Comparison of ENCODE assay signal across 8 mouse cellular contexts in genomic region chr3:130690834-130691595, GRCm38 (mm10). TPM values are rescaled to one million over a fixed set of nuclear protein-coding genes. Genes with fewer than 3 reads are reported as not detected.
DNase-seq lines count a peak whose midpoint lies in the region; ATAC-seq and TF ChIP-seq lines count a peak whose summit lies in the region.

No protein-coding gene starts in this region.

- no peaks in the 10 kb centered on the region for H3K27me3 ChIP-seq in intestine, postnatal 0 days (replicated peaks; ENCODE audit: control insufficient read depth, insufficient read depth, low read length)
- H3K27me3 ChIP-seq in lung, embryonic 14.5 days (ENCODE audit: insufficient read depth, low read length): no peaks in the 10 kb centered on the region
- H3K27me3 ChIP-seq in neural tube, embryonic 15.5 days (replicated peaks): no peaks in the 10 kb centered on the region

- H3K9me3 ChIP-seq in intestine, postnatal 0 days (ENCODE audit: control insufficient read depth): no peaks in the 10 kb centered on the region
- H3K9me3 ChIP-seq in lung, embryonic 14.5 days (ENCODE audit: low read depth, low read length): no peaks in the 10 kb centered on the region
- no peaks in the 10 kb centered on the region for H3K9me3 ChIP-seq in neural tube, embryonic 15.5 days (replicated peaks)

- peak overlapping the region; percentile 29 for H3K4me3 ChIP-seq in intestine, postnatal 0 days (ENCODE audit: low read depth, low read length)
- H3K4me3 ChIP-seq in lung, embryonic 14.5 days (ENCODE audit: low read depth, low read length): peak overlapping the region; percentile 35
- peak overlapping the region; percentile 27 for H3K4me3 ChIP-seq in neural tube, embryonic 15.5 days (replicated peaks)

- peak overlapping the region; percentile 60 for H3K27ac ChIP-seq in intestine, postnatal 0 days (ENCODE audit: low read depth, low read length)
- peak overlapping the region; percentile 77 for H3K27ac ChIP-seq in lung, embryonic 14.5 days (ENCODE audit: low read depth)
- no peak overlapping the region for H3K27ac ChIP-seq in neural tube, embryonic 15.5 days (replicated peaks)

- peak; percentile 66 for TF ChIP-seq CTCF in intestine, postnatal 0 days (IDR thresholded peaks at IDR 0.05; ENCODE audit: low read depth)
- peak; percentile 68 for TF ChIP-seq CTCF in lung, embryonic 14.5 days (IDR thresholded peaks at IDR 0.05; ENCODE audit: low read depth)

- ATAC-seq in common myeloid progenitor, adult 5-6 weeks (replicated peaks; ENCODE audit: low read depth, poor library complexity, severe bottlenecking): peak; percentile 80
- ATAC-seq in intestine, postnatal 0 days: peak; percentile 90
- ATAC-seq in lung, embryonic 14.5 days (ENCODE audit: insufficient read depth): peak; percentile 75
- ATAC-seq in neural tube, embryonic 15.5 days (ENCODE audit: low FRiP score): no peak

- H3K9ac ChIP-seq in intestine, postnatal 0 days (ENCODE audit: low read depth, low read length): peak overlapping the region; percentile 5
- H3K9ac ChIP-seq in lung, embryonic 14.5 days: peak overlapping the region; percentile 42
- no peak overlapping the region for H3K9ac ChIP-seq in neural tube, embryonic 15.5 days (replicated peaks)

- H3K4me2 ChIP-seq in intestine, postnatal 0 days (replicated peaks; ENCODE audit: low read depth): peak overlapping the region; percentile 58
- H3K4me2 ChIP-seq in lung, embryonic 14.5 days: peak overlapping the region; percentile 69
- peak overlapping the region; percentile 55 for H3K4me2 ChIP-seq in neural tube, embryonic 15.5 days

- peaks cover 7% of the 10 kb centered on the region for H3K36me3 ChIP-seq in intestine, postnatal 0 days (ENCODE audit: control insufficient read depth, insufficient read depth)
- H3K36me3 ChIP-seq in lung, embryonic 14.5 days (ENCODE audit: insufficient read depth): peaks cover 16% of the 10 kb centered on the region
- H3K36me3 ChIP-seq in neural tube, embryonic 15.5 days: peaks cover 11% of the 10 kb centered on the region

- WGBS in intestine, postnatal 0 days: 4% methylated on average over 20 of the region's 20 CpGs
- 4% methylated on average over 20 of the region's 20 CpGs for WGBS in lung, embryonic 14.5 days
- WGBS in neural tube, embryonic 15.5 days: 13% methylated on average over 20 of the region's 20 CpGs

- no peaks in the 10 kb centered on the region for H3K4me1 ChIP-seq in intestine, postnatal 0 days (replicated peaks; ENCODE audit: control insufficient read depth, insufficient read depth, low read length)
- peaks cover 2% of the 10 kb centered on the region; the same call in 1 of the 2 replicates for H3K4me1 ChIP-seq in lung, embryonic 14.5 days (ENCODE audit: insufficient read depth)
- peaks cover 10% of the 10 kb centered on the region for H3K4me1 ChIP-seq in neural tube, embryonic 15.5 days

- peak; percentile 43 to 77 for DNase-seq in adrenal gland, adult (ENCODE audit: inconsistent age in 2 of 2, low spot score in 1 of 2)
- DNase-seq in adrenal gland, postnatal 4 days (ENCODE audit: low spot score in 2 of 2): no peak
- DNase-seq in heart, adult 11 months: peak; percentile 99
- peak; percentile 75 for DNase-seq in lung, embryonic 14.5 days
- no peak for DNase-seq in layer of hippocampus, adult 11-12 months (ENCODE audit: low spot score)

RNA-seq across cellular contexts. Expression of gene Ostc, which starts 18.2 kb away (rescaled TPM):
- total RNA-seq in adrenal gland, postnatal 4 days (2021): 100 to 1,000 TPM; 122 to 123 TPM
- 140 and 175 TPM in 2 replicates for total RNA-seq in common myeloid progenitor, adult 5-6 weeks (2017)
- polyA plus RNA-seq in intestine, postnatal 0 days (2015; fragmentation: Nextera tagmentation; extraction: Ambion mirVana): 259 and 278 TPM in 2 replicates
- 401 and 409 TPM in 2 replicates for polyA plus RNA-seq in lung, embryonic 14.5 days (2014; fragmentation: Nextera tagmentation; extraction: Ambion mirVana)
- 205 and 226 TPM in 2 replicates for polyA plus RNA-seq in neural tube, embryonic 15.5 days (2015; fragmentation: Nextera tagmentation; extraction: Ambion mirVana)

RNA-seq across cellular contexts. Expression of gene Rpl34, which starts 39.2 kb away (rescaled TPM):
- total RNA-seq in adrenal gland, postnatal 4 days (2021): 1,000 to 10,000 TPM in 1 of 2 experiments, 100 to 1,000 TPM in 1; 996 to 1,125 TPM
- total RNA-seq in common myeloid progenitor, adult 5-6 weeks (2017): 2,934 and 3,618 TPM in 2 replicates
- polyA plus RNA-seq in intestine, postnatal 0 days (2015; fragmentation: Nextera tagmentation; extraction: Ambion mirVana): 579 and 584 TPM in 2 replicates
- 1,090 and 1,134 TPM in 2 replicates for polyA plus RNA-seq in lung, embryonic 14.5 days (2014; fragmentation: Nextera tagmentation; extraction: Ambion mirVana)
- 541 and 582 TPM in 2 replicates for polyA plus RNA-seq in neural tube, embryonic 15.5 days (2015; fragmentation: Nextera tagmentation; extraction: Ambion mirVana)

Comparison
In these comparisons a context has a peak if more than half of its experiments do, and no peak if none do; other contexts are left out.
1. DNase-seq: peak in adrenal gland, adult (2 of 2), heart, adult 11 months (single experiment) and lung, embryonic 14.5 days (single experiment); none in adrenal gland, postnatal 4 days (0 of 2) and layer of hippocampus, adult 11-12 months (single experiment).
2. Peak in every context shown above with its lines, with median percentiles within 50 percentile points of each other: H3K4me2 ChIP-seq and H3K4me3 ChIP-seq.